Mouse (Mus musculus): ENCODE results near the gene Rgs9bp. TPM values are rescaled to one million over a fixed set of nuclear protein-coding genes. Genes with fewer than 3 reads are reported as not detected.
"Not testable (repeated sequence)": the region's sequence is repeated elsewhere in the genome, so short reads cannot be mapped to it uniquely, and the experiment has no call there.

The Rgs9bp gene
- polyA plus RNA-seq, 1 experiment from 2014 or later: 0.14 TPM

- Histone ChIP-seq H3K9me3 (no peaks in the 10 kb centered on the region), H3K27me3 (peaks cover 41% of the 10 kb centered on the region), H3K9ac (no peak overlapping the region), H3K4me1 (replicated peaks) (peaks cover 9% of the 10 kb centered on the region), H3K4me3 (no peak overlapping the region), H3K27ac (replicated peaks) (no peak overlapping the region), H3K36me3 (no peaks in the 10 kb centered on the region), H3K4me2 (no peak overlapping the region)
- 26% methylated on average over 4 of the region's 4 CpGs for WGBS
- ATAC-seq (ENCODE audit: low FRiP score, low read depth): no peak
These were observed 5.5 kb downstream of the Rgs9bp start for GRCm38 (mm10) chr7:35579849-35580248.

GRCm38 (mm10) chr7:35570883-35571282, 14.5 kb downstream of the Rgs9bp start:
- not testable (repeated sequence) for H3K27me3 ChIP-seq; H3K36me3 ChIP-seq; H3K9ac ChIP-seq; ATAC-seq (ENCODE audit: low FRiP score, low read depth); H3K4me2 ChIP-seq; H3K27ac ChIP-seq (replicated peaks); H3K4me3 ChIP-seq; H3K4me1 ChIP-seq (replicated peaks); H3K9me3 ChIP-seq
- WGBS: 22% methylated on average over 6 of the region's 6 CpGs

- H3K4me1 ChIP-seq (replicated peaks); H3K9ac ChIP-seq; ATAC-seq (ENCODE audit: low FRiP score, low read depth); H3K27me3 ChIP-seq; H3K4me2 ChIP-seq; H3K9me3 ChIP-seq; H3K27ac ChIP-seq (replicated peaks); H3K4me3 ChIP-seq; H3K36me3 ChIP-seq: not testable (repeated sequence)
- WGBS: 94% methylated on average over 4 of the region's 4 CpGs
These were observed 15.7 kb downstream of the Rgs9bp start for GRCm38 (mm10) chr7:35569724-35570123.

GRCm38 (mm10) chr7:35565965-35566364, 19.4 kb downstream of the Rgs9bp start:
- not testable (repeated sequence) for H3K4me2 ChIP-seq; H3K9ac ChIP-seq; H3K9me3 ChIP-seq; H3K4me1 ChIP-seq (replicated peaks); H3K36me3 ChIP-seq; H3K27ac ChIP-seq (replicated peaks); ATAC-seq (ENCODE audit: low FRiP score, low read depth); H3K27me3 ChIP-seq; H3K4me3 ChIP-seq
- WGBS: 81% methylated on average over 13 of the region's 13 CpGs

GRCm38 (mm10) chr7:35564872-35565271, 20.5 kb downstream of the Rgs9bp start:
- H3K9ac ChIP-seq; H3K27me3 ChIP-seq; H3K4me2 ChIP-seq; H3K9me3 ChIP-seq; ATAC-seq (ENCODE audit: low FRiP score, low read depth); H3K27ac ChIP-seq (replicated peaks); H3K4me3 ChIP-seq; H3K36me3 ChIP-seq; H3K4me1 ChIP-seq (replicated peaks): not testable (repeated sequence)
- 84% methylated on average over 10 of the region's 10 CpGs for WGBS

GRCm38 (mm10) chr7:35564067-35564865, 21.1 kb downstream of the Rgs9bp start:
- 89% methylated on average over 2 of the region's 2 CpGs for WGBS
- no peak for ATAC-seq (ENCODE audit: low FRiP score, low read depth)
- H3K4me1 ChIP-seq (replicated peaks): no peaks in the 10 kb centered on the region
- H3K9ac ChIP-seq: no peak overlapping the region
- H3K27ac ChIP-seq (replicated peaks): no peak overlapping the region
- no peaks in the 10 kb centered on the region for H3K36me3 ChIP-seq
- no peaks in the 10 kb centered on the region for H3K27me3 ChIP-seq
- no peaks in the 10 kb centered on the region for H3K9me3 ChIP-seq
- H3K4me2 ChIP-seq: no peak overlapping the region
- no peak overlapping the region for H3K4me3 ChIP-seq

GRCm38 (mm10) chr7:35563071-35563470, 22.3 kb downstream of the Rgs9bp start:
- H3K36me3 ChIP-seq: no peaks in the 10 kb centered on the region
- H3K27ac ChIP-seq (replicated peaks): no peak overlapping the region
- H3K4me3 ChIP-seq: no peak overlapping the region
- ATAC-seq (ENCODE audit: low FRiP score, low read depth): no peak
- H3K4me2 ChIP-seq: no peak overlapping the region
- WGBS: 75% methylated on average over 11 of the region's 11 CpGs
- H3K9ac ChIP-seq: no peak overlapping the region
- H3K4me1 ChIP-seq (replicated peaks): no peaks in the 10 kb centered on the region
- H3K27me3 ChIP-seq: no peaks in the 10 kb centered on the region
- no peaks in the 10 kb centered on the region for H3K9me3 ChIP-seq

GRCm38 (mm10) chr7:35559838-35560237, 25.5 kb downstream of the Rgs9bp start:
- Histone ChIP-seq H3K36me3 (no peaks in the 10 kb centered on the region), H3K9me3 (no peaks in the 10 kb centered on the region), H3K4me2 (no peak overlapping the region), H3K4me1 (replicated peaks) (peaks cover 9% of the 10 kb centered on the region), H3K27ac (replicated peaks) (no peak overlapping the region), H3K9ac (no peak overlapping the region), H3K4me3 (no peak overlapping the region), H3K27me3 (no peaks in the 10 kb centered on the region)
- no peak for ATAC-seq (ENCODE audit: low FRiP score, low read depth)
- WGBS: 95% methylated on average over 3 of the region's 3 CpGs

- Histone ChIP-seq H3K4me1 (replicated peaks) (peaks cover 17% of the 10 kb centered on the region), H3K36me3 (no peaks in the 10 kb centered on the region), H3K9ac (no peak overlapping the region), H3K4me2 (no peak overlapping the region), H3K27me3 (no peaks in the 10 kb centered on the region), H3K27ac (replicated peaks) (no peak overlapping the region), H3K9me3 (no peaks in the 10 kb centered on the region), H3K4me3 (no peak overlapping the region)
- no peak for ATAC-seq (ENCODE audit: low FRiP score, low read depth)
- WGBS: 47% methylated on average over 2 of the region's 2 CpGs
These were observed 26.7 kb downstream of the Rgs9bp start for GRCm38 (mm10) chr7:35558681-35559080.

- no peak overlapping the region for H3K27ac ChIP-seq (replicated peaks)
- no peaks in the 10 kb centered on the region for H3K36me3 ChIP-seq
- no peak for ATAC-seq (ENCODE audit: low FRiP score, low read depth)
- H3K9me3 ChIP-seq: no peaks in the 10 kb centered on the region
- no peaks in the 10 kb centered on the region for H3K27me3 ChIP-seq
- H3K9ac ChIP-seq: no peak overlapping the region
- H3K4me2 ChIP-seq: no peak overlapping the region
- 85% methylated on average over 3 of the region's 3 CpGs for WGBS
- peaks cover 20% of the 10 kb centered on the region for H3K4me1 ChIP-seq (replicated peaks)
- H3K4me3 ChIP-seq: no peak overlapping the region
These were observed 27.8 kb downstream of the Rgs9bp start for GRCm38 (mm10) chr7:35557577-35557976.

GRCm38 (mm10) chr7:35556905-35557304, 28.5 kb downstream of the Rgs9bp start:
- H3K27me3 ChIP-seq: no peaks in the 10 kb centered on the region
- H3K4me1 ChIP-seq (replicated peaks): peaks cover 20% of the 10 kb centered on the region
- H3K36me3 ChIP-seq: no peaks in the 10 kb centered on the region
- H3K4me2 ChIP-seq: no peak overlapping the region
- H3K9ac ChIP-seq: no peak overlapping the region
- no peak for ATAC-seq (ENCODE audit: low FRiP score, low read depth)
- no peak overlapping the region for H3K27ac ChIP-seq (replicated peaks)
- no peak overlapping the region for H3K4me3 ChIP-seq
- WGBS: 92% methylated on average over 5 of the region's 5 CpGs
- no peaks in the 10 kb centered on the region for H3K9me3 ChIP-seq

GRCm38 (mm10) chr7:35556205-35556603, 29.2 kb downstream of the Rgs9bp start, which contains the start of gene Nudt19:
Gene Nudt19 (minus strand): TSS chr7:35556304.
- Histone ChIP-seq H3K27me3 (no peaks in the 10 kb centered on the region), H3K36me3 (no peaks in the 10 kb centered on the region), H3K4me1 (replicated peaks) (peaks cover 20% of the 10 kb centered on the region), H3K4me2 (peak within 1 kb of the TSS; percentile 89), H3K9me3 (no peaks in the 10 kb centered on the region), H3K9ac (peak within 1 kb of the TSS; percentile 96), H3K27ac (replicated peaks) (peak within 1 kb of the TSS; percentile 96), H3K4me3 (peak within 1 kb of the TSS; percentile 66)
- ATAC-seq (ENCODE audit: low FRiP score, low read depth): no peak
- WGBS: 58% methylated on average over 4 of the region's 4 CpGs

Measured in hindbrain, embryonic 15.5 days (tissue).